8 mouse cellular contexts compared by ENCODE assay signal in genomic region chr15:88837977-88838376, GRCm38 (mm10). TPM values are rescaled to one million over a fixed set of nuclear protein-coding genes. Genes with fewer than 3 reads are reported as not detected.
DNase-seq lines count a peak whose midpoint lies in the region; ATAC-seq and TF ChIP-seq lines count a peak whose summit lies in the region.

No protein-coding gene starts in this region.

- H3K9ac ChIP-seq in hindbrain, embryonic 15.5 days: peak overlapping the region; percentile 54
- no peak overlapping the region for H3K9ac ChIP-seq in liver, embryonic 14.5 days (replicated peaks)

- H3K36me3 ChIP-seq in forebrain, embryonic 10.5 days (replicated peaks): no peaks in the 10 kb centered on the region
- H3K36me3 ChIP-seq in hindbrain, embryonic 15.5 days: no peaks in the 10 kb centered on the region
- H3K36me3 ChIP-seq in liver, embryonic 14.5 days (replicated peaks; ENCODE audit: control insufficient read depth, insufficient read depth, low read depth): no peaks in the 10 kb centered on the region
- no peaks in the 10 kb centered on the region for H3K36me3 ChIP-seq in small intestine, adult 2 months (ENCODE audit: control insufficient read depth, insufficient read depth, low read length)
- no peaks in the 10 kb centered on the region for H3K36me3 ChIP-seq in thymus, adult 2 months (ENCODE audit: control insufficient read depth, insufficient read depth, low read length)

- no peak for ATAC-seq in hindbrain, embryonic 15.5 days (ENCODE audit: low FRiP score, low read depth)
- ATAC-seq in liver, embryonic 14.5 days (ENCODE audit: insufficient read depth): no peak

- H3K4me2 ChIP-seq in hindbrain, embryonic 15.5 days: peak overlapping the region; percentile 88
- peak overlapping the region; percentile 48 for H3K4me2 ChIP-seq in liver, embryonic 14.5 days (ENCODE audit: low read depth)

- no peak for TF ChIP-seq CTCF in liver, embryonic 14.5 days (IDR thresholded peaks at IDR 0.05; ENCODE audit: low read depth)
- no peak for TF ChIP-seq CTCF in small intestine, adult 2 months (IDR thresholded peaks at IDR 0.05; ENCODE audit: extremely low read depth, insufficient read length, insufficient replicate concordance, low read depth, low read length)
- no peak for TF ChIP-seq CTCF in thymus, adult 2 months (IDR thresholded peaks at IDR 0.05; ENCODE audit: borderline replicate concordance, control insufficient read depth, extremely low read depth, insufficient read depth, low read length, poor library complexity)

- TF ChIP-seq POLR2A in small intestine, adult 2 months (IDR thresholded peaks at IDR 0.05; ENCODE audit: low read depth, low read length): no peak
- no peak for TF ChIP-seq POLR2A in thymus, adult 2 months (IDR thresholded peaks at IDR 0.05; ENCODE audit: control insufficient read depth, extremely low read depth, insufficient read depth, low read length, poor library complexity)

- H3K9me3 ChIP-seq in forebrain, embryonic 10.5 days: no peaks in the 10 kb centered on the region
- no peaks in the 10 kb centered on the region for H3K9me3 ChIP-seq in hindbrain, embryonic 15.5 days
- H3K9me3 ChIP-seq in liver, embryonic 14.5 days (ENCODE audit: control insufficient read depth, low read length): no peaks in the 10 kb centered on the region

- WGBS in forebrain, embryonic 10.5 days: 2% methylated on average over 11 of the region's 11 CpGs
- 2% methylated on average over 11 of the region's 11 CpGs for WGBS in hindbrain, embryonic 15.5 days
- WGBS in liver, embryonic 14.5 days (ENCODE audit: insufficient replicate concordance): 2% methylated on average over 11 of the region's 11 CpGs
- WGBS in small intestine, adult 2 months: 2% methylated on average over 11 of the region's 11 CpGs
- WGBS in thymus, adult 2 months: 7% methylated on average over 11 of the region's 11 CpGs

- H3K4me1 ChIP-seq in forebrain, embryonic 10.5 days: peaks cover 37% of the 10 kb centered on the region
- H3K4me1 ChIP-seq in hindbrain, embryonic 15.5 days (replicated peaks): peaks cover 31% of the 10 kb centered on the region
- H3K4me1 ChIP-seq in liver, embryonic 14.5 days (replicated peaks; ENCODE audit: control insufficient read depth in 2 of 2, insufficient read depth in 2 of 2, low read length in 1 of 2): 0 out of 4 replicates have a peak, but pooled peaks cover 0 to 7% of the 10 kb centered on the region in 2 experiments
- H3K4me1 ChIP-seq in small intestine, adult 2 months (ENCODE audit: control insufficient read depth, insufficient read depth, insufficient read length, low read length): peaks cover 16% of the 10 kb centered on the region
- H3K4me1 ChIP-seq in thymus, adult 2 months (replicated peaks; ENCODE audit: control insufficient read depth, insufficient read depth, low read length): peaks cover 10% of the 10 kb centered on the region

- H3K27ac ChIP-seq in forebrain, embryonic 10.5 days: peak overlapping the region; percentile 83
- H3K27ac ChIP-seq in hindbrain, embryonic 15.5 days (replicated peaks): peak overlapping the region; percentile 75
- H3K27ac ChIP-seq in liver, embryonic 14.5 days: no peak overlapping the region
- peak overlapping the region; percentile 43 for H3K27ac ChIP-seq in small intestine, adult 2 months (ENCODE audit: insufficient read depth, low read depth, low read length)
- H3K27ac ChIP-seq in thymus, adult 2 months (ENCODE audit: control insufficient read depth, insufficient read depth, low read length): no peak overlapping the region

- H3K27me3 ChIP-seq in forebrain, embryonic 10.5 days (ENCODE audit: poor library complexity, severe bottlenecking): no peaks in the 10 kb centered on the region
- H3K27me3 ChIP-seq in hindbrain, embryonic 15.5 days: no peaks in the 10 kb centered on the region
- no peaks in the 10 kb centered on the region; the same call in 1 of the 2 replicates for H3K27me3 ChIP-seq in liver, embryonic 14.5 days (ENCODE audit: control insufficient read depth, insufficient read depth, low read length)
- no peaks in the 10 kb centered on the region for H3K27me3 ChIP-seq in small intestine, adult 2 months (ENCODE audit: control insufficient read depth, insufficient read depth, low read length)
- no peaks in the 10 kb centered on the region for H3K27me3 ChIP-seq in thymus, adult 2 months (ENCODE audit: control insufficient read depth, insufficient read depth, low read length)

- TF ChIP-seq EP300 in liver, embryonic 14.5 days (IDR thresholded peaks at IDR 0.05; ENCODE audit: low read depth): no peak

- peak overlapping the region; percentile 60 for H3K4me3 ChIP-seq in forebrain, embryonic 10.5 days
- H3K4me3 ChIP-seq in hindbrain, embryonic 15.5 days: peak overlapping the region; percentile 53
- H3K4me3 ChIP-seq in liver, embryonic 14.5 days (ENCODE audit: insufficient read depth in 1 of 2, low read depth in 2 of 2, low read length in 2 of 2): peak overlapping the region in 1 of 2 experiments; percentile 31; a peak in 1 of 4 replicates
- H3K4me3 ChIP-seq in small intestine, adult 2 months (ENCODE audit: low read depth, low read length): peak overlapping the region; percentile 73
- no peak overlapping the region for H3K4me3 ChIP-seq in thymus, adult 2 months (ENCODE audit: control insufficient read depth, insufficient read depth, low read length)

- peak; percentile 75 for DNase-seq in adrenal gland, postnatal 10 days
- DNase-seq in forebrain, embryonic 10.5 days (ENCODE audit: extremely low spot score, low spot score): no peak
- DNase-seq in liver, embryonic 14.5 days (ENCODE audit: low read depth in 3 of 3, low spot score in 3 of 3): no peak
- DNase-seq in ovary, postnatal 36 days (ENCODE audit: low spot score): no peak
- DNase-seq in thymus, adult 2 months: no peak
- DNase-seq in cerebellum, postnatal 36 days: no peak

RNA-seq across cellular contexts. Expression of gene Creld2, which starts 18.5 kb away (rescaled TPM):
- total RNA-seq in adrenal gland, postnatal 10 days (2021): 10 to 100 TPM; 26.6 to 34.4 TPM
- polyA plus RNA-seq in forebrain, embryonic 10.5 days (2016; fragmentation: Nextera tagmentation; extraction: Ambion mirVana): 96.5 and 103 TPM in 2 replicates
- 63.2 and 66.0 TPM in 2 replicates for polyA plus RNA-seq in hindbrain, embryonic 15.5 days (2015; fragmentation: Nextera tagmentation; extraction: Ambion mirVana)
- 16.2 and 25.4 TPM in 2 replicates for polyA plus RNA-seq in liver, embryonic 14.5 days (2012; rRNA removed)
- polyA plus RNA-seq in liver, embryonic 14.5 days (2014; fragmentation: Nextera tagmentation; extraction: Ambion mirVana): 34.1 and 38.6 TPM in 2 replicates
- 55.7 and 59.1 TPM in 2 replicates for polyA plus RNA-seq in small intestine, adult 2 months (2012; rRNA removed)
- polyA plus RNA-seq in thymus, adult 2 months (2012; rRNA removed): 38.3 and 45.1 TPM in 2 replicates

RNA-seq across cellular contexts. Expression of gene Alg12, which starts 18.9 kb away (rescaled TPM):
- total RNA-seq in adrenal gland, postnatal 10 days (2021): 10 to 100 TPM; 10.4 to 10.7 TPM
- 10.6 and 11.4 TPM in 2 replicates for polyA plus RNA-seq in forebrain, embryonic 10.5 days (2016; fragmentation: Nextera tagmentation; extraction: Ambion mirVana)
- 8.1 and 9.2 TPM in 2 replicates for polyA plus RNA-seq in hindbrain, embryonic 15.5 days (2015; fragmentation: Nextera tagmentation; extraction: Ambion mirVana)
- polyA plus RNA-seq in liver, embryonic 14.5 days (2012; rRNA removed): 4.9 and 5.2 TPM in 2 replicates
- polyA plus RNA-seq in liver, embryonic 14.5 days (2014; fragmentation: Nextera tagmentation; extraction: Ambion mirVana): 4.9 and 5.9 TPM in 2 replicates
- 14.5 and 16.4 TPM in 2 replicates for polyA plus RNA-seq in small intestine, adult 2 months (2012; rRNA removed)
- 25.1 and 27.1 TPM in 2 replicates for polyA plus RNA-seq in thymus, adult 2 months (2012; rRNA removed)

RNA-seq across cellular contexts. Expression of gene Pim3, which starts 24.0 kb away (rescaled TPM):
- 10 to 100 TPM; 41.2 to 76.8 TPM for total RNA-seq in adrenal gland, postnatal 10 days (2021)
- 40.3 and 43.6 TPM in 2 replicates for polyA plus RNA-seq in forebrain, embryonic 10.5 days (2016; fragmentation: Nextera tagmentation; extraction: Ambion mirVana)
- polyA plus RNA-seq in hindbrain, embryonic 15.5 days (2015; fragmentation: Nextera tagmentation; extraction: Ambion mirVana): 69.2 and 69.3 TPM in 2 replicates
- polyA plus RNA-seq in liver, embryonic 14.5 days (2012; rRNA removed): 3.1 and 5.0 TPM in 2 replicates
- polyA plus RNA-seq in liver, embryonic 14.5 days (2014; fragmentation: Nextera tagmentation; extraction: Ambion mirVana): 8.1 and 8.5 TPM in 2 replicates
- polyA plus RNA-seq in small intestine, adult 2 months (2012; rRNA removed): 38.3 and 60.3 TPM in 2 replicates
- polyA plus RNA-seq in thymus, adult 2 months (2012; rRNA removed): 35.8 and 46.3 TPM in 2 replicates

Comparison
In these comparisons a context has a peak if more than half of its experiments do, and no peak if none do; other contexts are left out.
1. H3K27ac ChIP-seq: peak in forebrain, embryonic 10.5 days (single experiment), hindbrain, embryonic 15.5 days (single experiment) and small intestine, adult 2 months (single experiment); none in liver, embryonic 14.5 days (single experiment) and thymus, adult 2 months (single experiment).